Mouse (Mus musculus): ENCODE results near the gene Actr1b.

The Actr1b gene

GRCm38 (mm10) chr1:36714311-36714710 is at the start of gene Actr1b:
TSS of gene Actr1b (minus strand) at chr1:36714422.
- no peak for DNase-seq (ENCODE audit: low spot score)

- no peak for DNase-seq (ENCODE audit: low spot score)
Measured at GRCm38 (mm10) chr1:36761568-36761967, 47.3 kb upstream of the Actr1b start, which contains the start of gene Zap70. TSS of gene Zap70 (plus strand) at chr1:36761798.

GRCm38 (mm10) chr1:36761061-36761460 is 46.8 kb upstream of the Actr1b start:
- DNase-seq (ENCODE audit: low spot score) = no peak

GRCm38 (mm10) chr1:36760401-36760800 is 46.2 kb upstream of the Actr1b start:
- DNase-seq (ENCODE audit: low spot score) = no peak

- DNase-seq (ENCODE audit: low spot score) = no peak
Measured at GRCm38 (mm10) chr1:36759076-36759475, 44.9 kb upstream of the Actr1b start.

- no peak for DNase-seq (ENCODE audit: low spot score)
Measured at GRCm38 (mm10) chr1:36758553-36758952, 44.3 kb upstream of the Actr1b start.

DNA sequence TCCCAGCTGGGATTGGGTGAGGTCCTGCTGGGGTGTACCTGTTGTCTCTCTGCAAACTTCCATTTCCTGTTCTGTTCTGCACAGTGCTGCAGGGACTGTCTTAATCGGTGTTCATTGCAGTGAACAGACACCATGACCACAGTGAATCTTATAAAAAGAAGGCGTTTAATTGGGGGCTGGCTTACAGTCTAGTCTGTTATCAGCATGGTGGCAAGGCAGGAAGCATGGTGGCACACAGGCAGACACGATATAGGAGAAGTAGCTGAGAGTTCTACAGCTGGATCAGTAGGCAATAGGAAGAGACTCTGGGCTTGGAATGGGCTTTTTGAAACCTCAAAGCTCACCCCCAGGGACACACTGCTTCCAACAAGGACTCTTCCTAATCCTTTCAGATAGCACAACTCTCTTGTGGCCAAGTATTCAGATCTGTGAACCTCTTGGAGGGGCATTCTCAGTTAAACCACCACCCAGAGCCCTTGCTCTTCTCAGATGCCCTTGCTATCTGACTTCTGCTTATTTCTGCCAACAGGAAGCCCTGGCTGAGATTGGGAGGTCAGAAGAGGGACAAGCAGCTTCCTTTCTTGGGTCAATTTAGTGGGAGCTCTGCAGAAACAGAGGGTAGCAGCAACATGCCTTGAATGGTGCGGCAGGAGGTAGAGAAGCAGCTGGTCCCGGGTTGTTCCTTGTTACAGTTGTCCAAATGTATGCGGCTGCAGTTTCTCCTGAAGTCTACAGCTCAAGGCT is 39.9 kb upstream of the Actr1b start:
- DNase-seq (ENCODE audit: low spot score) = no peak

- peak; percentile 25 for DNase-seq (ENCODE audit: low spot score)
Measured at GRCm38 (mm10) chr1:36746452-36746851, 32.2 kb upstream of the Actr1b start.

GRCm38 (mm10) chr1:36745661-36746060 is 31.4 kb upstream of the Actr1b start:
- no peak for DNase-seq (ENCODE audit: low spot score)

DNA sequence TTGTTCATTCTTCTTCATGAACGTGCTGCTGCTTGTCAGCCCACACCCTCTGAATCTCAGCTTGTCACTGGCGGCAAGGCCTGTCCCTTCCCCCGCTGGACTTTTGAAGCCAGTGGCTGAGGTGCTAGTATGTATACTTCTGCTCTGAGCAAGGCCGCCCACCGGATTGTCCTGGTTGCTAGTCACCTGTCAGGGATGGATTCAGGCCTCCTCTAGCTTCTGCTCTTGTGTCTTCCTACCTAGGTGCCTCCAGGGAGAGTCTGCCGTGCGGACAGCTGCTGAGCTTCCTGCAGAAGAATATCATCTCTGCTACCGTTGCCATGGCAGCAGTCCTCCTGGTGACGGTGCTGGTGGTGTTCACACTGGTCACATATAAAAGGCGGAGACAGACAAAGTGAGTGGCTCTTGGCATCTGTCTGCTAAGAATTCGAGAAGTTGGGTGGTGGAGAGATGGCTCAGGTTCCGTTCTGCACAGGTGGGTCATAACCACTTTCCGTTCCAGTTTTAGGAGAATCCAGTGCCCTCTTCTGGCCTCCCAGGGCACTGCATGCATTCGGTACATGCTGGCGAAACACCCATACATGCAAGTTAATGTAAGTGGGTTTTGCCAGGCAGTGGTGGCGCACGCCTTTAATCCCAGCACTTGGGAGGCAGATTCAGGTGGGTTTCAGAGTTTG is 30.2 kb upstream of the Actr1b start:
- DNase-seq (ENCODE audit: low spot score) = peak; percentile 44

GRCm38 (mm10) chr1:36743046-36743445 is 28.8 kb upstream of the Actr1b start:
- DNase-seq (ENCODE audit: low spot score) = no peak

DNA sequence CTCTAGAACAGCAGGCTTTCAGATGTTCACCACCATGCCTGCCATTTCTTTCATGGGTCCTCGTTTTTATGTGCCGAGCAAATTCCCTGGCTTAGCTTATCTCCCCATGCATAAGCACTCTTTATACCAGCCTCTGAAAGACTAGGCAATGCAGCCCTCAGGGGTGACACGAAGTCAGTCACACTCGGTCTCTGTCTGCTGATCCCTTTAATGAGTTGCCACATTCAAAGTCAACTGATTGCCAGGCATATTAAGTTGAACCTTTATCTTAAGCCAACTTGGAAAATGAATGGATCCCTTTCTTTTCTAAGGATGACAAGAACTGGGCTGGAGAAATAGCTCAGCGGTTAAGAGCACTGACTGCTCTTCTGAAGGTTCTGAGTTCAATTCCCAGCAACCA is 25.0 kb upstream of the Actr1b start:
- no peak for DNase-seq (ENCODE audit: low spot score)

DNA sequence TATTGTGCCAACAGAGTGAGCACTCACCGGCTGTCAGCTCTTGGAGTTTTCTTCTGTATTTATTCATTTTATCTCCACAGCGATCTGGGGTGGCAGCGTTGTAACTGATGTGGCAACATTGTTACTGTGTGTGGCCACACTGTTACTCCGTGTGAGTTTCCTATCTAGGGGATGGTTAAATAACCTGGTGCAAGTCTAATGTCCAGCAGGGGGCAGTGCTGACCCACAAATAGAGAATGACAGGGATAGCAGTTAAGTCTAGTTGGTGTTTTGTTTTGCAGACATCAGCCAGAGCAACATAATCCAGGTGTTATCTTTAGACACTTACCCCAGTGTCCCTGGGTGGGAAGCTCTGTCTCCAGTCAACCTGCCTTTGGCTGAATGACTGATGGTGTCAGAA is 23.1 kb upstream of the Actr1b start:
- peak; percentile 76 for DNase-seq (ENCODE audit: low spot score)

- no peak for DNase-seq (ENCODE audit: low spot score)
Measured at GRCm38 (mm10) chr1:36724057-36724431, 9.8 kb upstream of the Actr1b start.

GRCm38 (mm10) chr1:36723146-36724056 is 9.2 kb upstream of the Actr1b start:
- no peak for DNase-seq (ENCODE audit: low spot score)

DNA sequence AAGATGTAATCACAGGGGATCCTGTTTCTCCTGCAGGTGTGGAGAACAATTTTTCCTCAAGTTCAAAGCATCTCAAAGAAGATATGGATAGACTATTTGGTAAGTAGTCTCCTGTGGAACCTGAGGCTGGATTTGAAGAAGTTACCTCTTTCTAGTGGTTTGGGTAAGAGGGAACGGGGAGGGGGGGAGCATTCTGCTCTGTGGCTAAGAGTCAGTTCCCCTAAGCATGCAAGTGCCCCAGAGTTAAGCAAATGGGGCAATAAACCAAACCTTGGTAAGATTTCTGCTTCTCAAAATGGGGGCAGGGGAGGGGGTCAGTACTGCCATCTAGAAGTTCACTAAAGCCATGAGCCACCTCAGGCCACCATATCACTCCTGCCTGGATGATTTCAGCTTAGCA is 4.6 kb upstream of the Actr1b start:
- no peak for DNase-seq (ENCODE audit: low spot score)

DNA sequence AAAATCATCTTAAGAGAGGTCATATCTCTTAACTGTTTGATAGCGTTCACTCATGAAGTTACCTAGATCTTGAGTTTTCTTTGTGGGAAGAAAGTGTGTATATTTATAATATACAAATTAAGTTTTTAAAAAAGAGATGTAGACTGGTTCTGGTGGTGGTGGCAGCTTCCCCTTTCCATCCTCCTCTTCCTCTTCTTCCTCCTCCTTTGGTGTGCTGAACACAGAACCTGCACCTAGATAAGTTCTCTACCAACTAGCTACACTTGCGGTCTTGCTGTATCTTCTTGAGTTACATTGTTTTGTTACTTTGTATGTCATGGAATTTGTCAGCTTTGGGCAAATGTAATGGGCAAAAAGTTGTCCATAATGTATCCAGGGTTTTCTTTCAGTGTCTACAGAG is 3.1 kb downstream of the Actr1b start:
- no peak for DNase-seq (ENCODE audit: low spot score)

GRCm38 (mm10) chr1:36709854-36710280 is 4.4 kb downstream of the Actr1b start, which contains the start of gene 4933424G06Rik:
TSS of gene 4933424G06Rik (plus strand) at chr1:36710149.
- peak; percentile 97 for DNase-seq (ENCODE audit: low spot score)

DNA sequence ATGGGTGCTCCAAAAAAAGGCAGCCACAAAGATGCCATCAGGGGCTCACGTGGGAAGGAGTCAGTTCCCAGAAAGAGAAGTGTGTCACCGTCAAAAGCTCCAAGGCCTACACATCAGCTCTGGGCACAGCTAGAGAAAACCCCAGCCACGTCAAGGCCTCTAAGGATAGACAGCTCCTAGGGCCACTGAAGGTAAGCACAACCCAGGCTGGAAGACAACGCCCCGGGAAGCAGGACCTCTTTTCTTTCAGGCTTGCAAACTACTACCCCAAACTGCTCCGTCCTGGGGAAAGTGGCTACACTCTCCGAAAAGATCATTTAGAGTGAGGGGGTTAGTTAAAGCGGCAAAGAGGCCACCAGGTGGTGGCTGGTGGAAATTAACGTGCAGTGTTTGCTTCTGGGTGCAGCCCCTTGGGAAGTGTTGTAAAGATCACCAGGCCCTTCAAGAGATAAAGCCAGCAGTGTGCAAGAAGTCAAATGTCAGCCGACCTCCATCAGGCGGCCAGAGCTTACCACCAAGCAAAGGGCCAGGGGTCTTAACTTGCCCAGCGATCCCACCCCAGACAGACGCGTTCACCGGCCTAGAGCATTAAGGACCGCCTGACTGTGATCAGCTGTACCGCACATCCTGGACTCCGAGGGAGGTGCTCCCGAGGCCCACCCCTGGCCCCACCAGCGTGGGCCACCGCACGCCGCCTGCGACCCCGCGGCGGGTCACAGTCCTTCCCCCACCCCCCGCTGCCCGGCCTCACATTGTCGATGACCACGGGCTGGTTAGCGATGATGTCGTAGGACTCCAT is 5.0 kb downstream of the Actr1b start:
- peak; percentile 40 for DNase-seq (ENCODE audit: low spot score)

GRCm38 (mm10) chr1:36708626-36709025 is 5.6 kb downstream of the Actr1b start:
- peak; percentile 21 for DNase-seq (ENCODE audit: low spot score)

GRCm38 (mm10) chr1:36707797-36708196 is 6.4 kb downstream of the Actr1b start:
- no peak for DNase-seq (ENCODE audit: low spot score)

- DNase-seq (ENCODE audit: low spot score) = no peak
Measured at GRCm38 (mm10) chr1:36707166-36707565, 7.1 kb downstream of the Actr1b start.
